Mouse (Mus musculus) inflammation-experienced regulatory T-cells, adult 6 months (primary cell): ENCODE results near the gene Ttll2. TPM values are rescaled to one million over a fixed set of nuclear protein-coding genes. Genes with fewer than 3 reads are reported as not detected.
"Not testable (repeated sequence)": the region's sequence is repeated elsewhere in the genome, so short reads cannot be mapped to it uniquely, and the experiment has no call there.

ENCODE experiments used
- ATAC-seq: one replicate; pipeline ENCODE4 v1.8.0; 2017
- polyA plus RNA-seq, 3 experiments: library from polyadenylated mRNA; unstranded; fragments of 100-300 nt; shearing (Covaris generic); gene quantifications; one replicate each; pipeline ENCODE4 v1.2.1; 2017

The Ttll2 gene
- polyA plus RNA-seq = not detected

DNA sequence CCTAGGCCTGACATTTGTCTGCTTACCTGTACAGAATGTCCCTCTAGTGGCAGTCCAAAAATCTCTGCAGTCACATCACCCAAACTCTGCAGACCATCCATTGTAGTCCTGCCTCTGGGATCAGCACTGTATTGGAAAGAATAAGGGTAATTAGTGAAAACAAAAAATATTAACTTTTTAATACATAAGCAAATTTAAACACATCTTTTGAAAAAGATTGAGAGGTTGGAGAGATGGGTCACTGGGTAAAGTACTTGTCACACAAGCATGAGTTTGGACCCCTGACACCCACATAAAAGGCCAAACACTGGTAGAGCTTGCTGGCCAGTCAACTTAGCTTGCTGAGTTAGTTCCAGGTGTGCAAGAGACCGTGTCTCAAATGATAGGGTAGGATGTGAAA is at the start of gene Ttll2:
Gene Ttll2, minus strand, starts transcription at position 101 of the 400 bp plus-strand sequence.
- not testable (repeated sequence) for ATAC-seq

GRCm38 (mm10) chr17:7399770-7400169 is 47.3 kb upstream of the Ttll2 start:
- ATAC-seq = not testable (repeated sequence)

DNA sequence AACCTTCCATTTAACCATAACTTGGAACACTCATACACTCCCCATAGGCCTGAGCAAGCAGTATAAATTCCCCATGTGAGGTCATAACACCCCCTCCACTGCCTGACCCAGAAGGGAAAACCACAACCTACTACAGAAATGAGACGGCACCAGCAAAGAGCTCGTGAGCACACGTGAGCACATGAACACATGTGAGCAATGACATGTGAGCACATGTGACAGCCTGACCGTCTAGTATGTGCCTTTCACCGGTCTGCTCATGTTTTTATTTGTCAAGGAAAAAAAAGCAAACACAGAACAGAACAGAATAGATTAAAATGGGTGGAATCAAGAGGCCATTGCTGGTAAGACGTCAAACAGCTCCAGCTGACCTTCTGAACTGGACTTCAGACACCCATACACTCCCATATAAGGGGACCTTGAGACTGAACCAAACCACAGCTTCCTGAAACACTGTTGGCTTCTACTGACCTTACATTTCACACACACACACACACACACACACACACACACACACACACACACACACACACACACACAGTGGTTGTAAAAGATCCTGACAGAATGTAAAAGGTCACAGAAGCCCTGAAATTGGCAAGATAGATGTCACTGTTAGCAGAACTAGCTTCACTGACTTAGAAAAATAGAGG is 45.8 kb upstream of the Ttll2 start:
- ATAC-seq = peak; percentile 69

DNA sequence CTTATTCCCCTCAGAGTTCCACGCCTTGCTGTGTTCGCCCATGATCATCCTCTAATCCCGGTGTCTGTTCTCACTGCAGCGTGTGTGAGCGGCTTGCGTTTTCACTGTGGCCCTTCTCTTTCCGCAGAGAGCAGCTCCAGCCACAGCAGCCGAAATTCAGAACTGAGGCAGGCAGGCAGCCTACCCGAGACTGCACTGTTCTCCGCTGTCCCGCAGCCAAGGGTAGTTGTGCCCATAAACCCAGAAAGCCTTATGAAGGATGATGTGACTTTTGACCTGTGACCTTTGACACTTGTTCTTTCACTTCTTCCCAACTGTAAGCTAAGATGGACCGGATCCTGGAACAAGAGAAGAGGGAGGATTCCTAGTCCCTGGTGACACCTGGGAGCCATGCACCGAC is 44.6 kb upstream of the Ttll2 start:
- ATAC-seq = not testable (repeated sequence)

DNA sequence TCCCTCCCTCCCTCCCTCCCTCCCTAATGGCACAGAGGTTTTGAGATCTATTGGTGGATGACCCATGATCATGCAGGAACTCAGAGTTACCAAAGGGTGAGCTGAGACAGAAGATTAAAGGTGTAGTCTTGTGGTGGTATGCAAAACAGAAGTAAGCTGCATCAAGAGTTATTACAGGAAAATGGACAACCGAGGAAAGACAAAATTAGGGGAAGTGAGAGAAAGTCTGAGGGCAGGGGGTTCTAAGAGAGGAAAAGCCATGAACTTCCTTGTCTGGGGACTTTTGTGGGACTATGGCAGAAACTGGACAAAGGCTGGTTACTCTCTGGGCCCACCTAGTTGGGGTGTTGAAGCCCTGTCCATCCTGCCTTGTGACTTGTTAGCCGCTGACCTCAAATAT is 43.8 kb upstream of the Ttll2 start:
- not testable (repeated sequence) for ATAC-seq

DNA sequence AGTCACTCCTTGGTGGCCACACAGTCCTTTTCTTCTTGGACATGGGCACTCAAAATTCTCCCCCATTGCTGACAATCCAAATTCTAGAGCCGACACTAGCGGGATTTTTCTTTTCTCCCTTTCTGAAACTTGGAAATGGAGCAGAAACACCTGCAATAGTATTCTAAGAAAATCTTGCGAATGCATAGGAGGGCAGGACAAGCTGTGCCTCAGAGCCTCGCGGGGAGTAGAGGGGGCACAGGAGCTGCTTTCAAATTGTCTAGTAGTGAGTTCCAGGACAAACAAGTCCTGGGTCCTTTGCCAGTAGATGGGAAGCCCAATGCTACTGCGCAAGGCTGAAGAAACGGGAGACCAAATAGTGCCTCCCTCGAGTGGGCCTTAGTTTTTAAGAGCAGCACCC is 43.2 kb upstream of the Ttll2 start:
- not testable (repeated sequence) for ATAC-seq

GRCm38 (mm10) chr17:7395116-7395515 is 42.6 kb upstream of the Ttll2 start:
- not testable (repeated sequence) for ATAC-seq

GRCm38 (mm10) chr17:7389898-7390297 is 37.4 kb upstream of the Ttll2 start:
- ATAC-seq = not testable (repeated sequence)

- ATAC-seq = not testable (repeated sequence)
Observed at GRCm38 (mm10) chr17:7388958-7389356, 36.5 kb upstream of the Ttll2 start.

GRCm38 (mm10) chr17:7388341-7388957 is 36.0 kb upstream of the Ttll2 start:
- ATAC-seq = not testable (repeated sequence)

GRCm38 (mm10) chr17:7386016-7386415 is 33.5 kb upstream of the Ttll2 start:
- not testable (repeated sequence) for ATAC-seq

DNA sequence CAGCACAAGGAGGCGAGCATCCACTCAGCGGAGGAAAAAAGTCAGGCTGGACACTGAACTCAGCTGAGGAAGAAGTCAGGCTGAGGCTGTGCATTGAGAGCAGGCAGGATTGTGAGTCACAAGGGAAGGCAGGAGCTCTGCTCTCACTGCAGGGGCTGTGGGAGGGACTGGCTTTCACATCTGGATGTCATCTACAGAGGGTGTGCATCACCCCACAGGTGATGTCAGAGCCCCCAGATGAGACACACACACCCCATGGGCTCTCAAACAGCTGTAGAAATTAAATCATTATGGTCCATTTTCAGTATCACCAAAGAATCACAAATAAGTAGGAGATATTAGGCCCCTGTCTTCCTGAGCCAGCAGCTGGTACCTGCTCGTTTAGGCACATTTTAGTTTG is 32.9 kb upstream of the Ttll2 start, which contains the start of gene Unc93a2:
Gene Unc93a2, minus strand, starts transcription at position 101 of the 400 bp plus-strand sequence.
- ATAC-seq = not testable (repeated sequence)

GRCm38 (mm10) chr17:7383167-7384143 is 31.0 kb upstream of the Ttll2 start:
- not testable (repeated sequence) for ATAC-seq

GRCm38 (mm10) chr17:7382711-7383110 is 30.2 kb upstream of the Ttll2 start:
- ATAC-seq = not testable (repeated sequence)

- ATAC-seq = not testable (repeated sequence)
Observed at GRCm38 (mm10) chr17:7377907-7378306, 25.4 kb upstream of the Ttll2 start.

GRCm38 (mm10) chr17:7376951-7377700 is 24.6 kb upstream of the Ttll2 start:
- ATAC-seq = not testable (repeated sequence)

DNA sequence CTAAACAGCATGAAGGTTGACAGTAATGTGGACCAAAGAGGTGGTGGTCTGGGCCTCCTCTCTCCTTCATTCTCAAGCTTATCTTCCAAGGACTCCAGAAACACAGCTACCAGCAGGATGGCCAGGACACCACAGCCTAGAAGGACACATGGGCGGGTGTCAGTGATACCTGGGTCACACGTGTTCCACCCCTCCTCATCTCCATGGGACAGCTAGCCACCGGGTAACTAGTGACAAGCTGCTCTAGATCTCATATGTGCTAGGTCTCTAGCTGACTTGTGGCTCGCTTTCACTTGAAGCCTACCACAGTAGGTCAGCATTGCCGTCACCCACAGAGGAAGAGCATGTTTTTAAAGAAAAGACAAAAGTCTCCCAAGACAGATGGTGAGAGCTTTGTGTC is 19.4 kb upstream of the Ttll2 start, which contains the start of gene Gm49630:
Gene Gm49630, minus strand, starts transcription at position 101 of the 400 bp plus-strand sequence.
- ATAC-seq = not testable (repeated sequence)

DNA sequence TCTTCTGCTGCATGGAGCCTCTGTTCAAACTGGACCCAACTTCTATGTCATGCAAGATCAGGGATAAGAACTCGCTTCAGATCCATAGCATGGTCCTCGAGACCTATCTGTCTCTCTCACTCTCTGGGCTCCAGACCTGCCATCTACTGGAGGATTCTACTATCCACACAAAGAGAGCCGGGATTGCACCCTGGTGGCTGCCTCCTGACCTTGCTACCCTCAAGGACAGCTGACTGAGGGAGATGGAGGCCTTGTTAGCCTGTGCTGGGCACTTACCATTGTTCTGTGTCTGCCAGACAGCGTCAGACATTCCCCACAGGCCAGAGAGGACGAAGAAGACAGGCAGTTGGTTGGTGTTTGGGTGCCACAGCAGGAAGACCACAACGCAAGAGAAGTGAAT is 16.9 kb upstream of the Ttll2 start:
- not testable (repeated sequence) for ATAC-seq

DNA sequence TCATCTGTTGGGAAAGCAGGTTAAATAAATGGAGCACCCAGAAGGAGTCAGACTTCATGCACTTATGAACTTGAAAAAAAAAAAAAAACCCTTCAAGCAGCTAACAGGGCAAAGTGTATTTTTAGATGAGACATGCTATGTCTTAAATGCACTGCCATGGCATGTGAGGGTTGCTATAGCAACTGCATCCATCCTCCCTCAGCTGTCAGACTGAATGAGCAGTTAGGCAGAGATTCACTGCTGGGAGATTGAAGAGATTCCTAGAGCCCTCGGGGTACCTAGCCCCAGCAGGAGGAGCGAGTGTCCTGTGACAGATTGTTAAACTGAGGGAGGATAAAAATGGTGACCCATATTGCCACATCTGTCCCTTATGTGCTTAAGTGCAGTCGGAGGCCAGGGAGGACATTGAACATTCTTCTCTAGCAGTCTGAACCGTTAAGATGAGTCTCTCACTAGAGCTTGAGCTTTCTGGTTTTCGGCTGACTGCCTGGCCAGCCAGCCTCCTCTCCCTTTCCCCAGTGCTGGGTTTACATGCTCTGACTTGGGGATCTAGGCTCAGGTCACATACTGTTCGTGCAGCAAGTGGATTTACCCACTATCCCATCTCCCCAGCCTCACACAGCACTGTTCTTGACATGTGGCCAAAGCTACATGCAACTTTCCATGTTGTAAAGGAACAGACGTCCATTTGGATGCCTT is 14.3 kb upstream of the Ttll2 start:
- not testable (repeated sequence) for ATAC-seq

DNA sequence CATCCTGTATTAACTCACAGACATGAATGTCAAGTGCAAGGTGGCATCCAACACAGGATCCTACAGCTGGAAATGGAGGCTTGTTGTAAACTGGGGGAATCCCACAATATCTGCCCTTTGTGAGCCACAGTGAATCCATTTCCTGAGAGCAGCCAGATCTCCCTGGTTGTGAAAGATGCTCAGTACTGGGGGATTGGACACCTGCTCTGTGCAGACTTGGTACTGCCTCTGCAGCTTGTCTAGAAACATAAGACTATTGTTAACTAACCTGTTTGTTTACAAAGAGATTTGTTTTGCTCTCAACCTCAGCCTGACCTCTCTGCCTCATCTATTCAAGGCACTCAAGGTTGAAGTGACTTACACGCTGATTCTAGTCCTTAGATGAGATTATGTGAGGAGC is 13.8 kb upstream of the Ttll2 start:
- ATAC-seq = not testable (repeated sequence)

- ATAC-seq = not testable (repeated sequence)
Observed at GRCm38 (mm10) chr17:7365615-7366014, 13.1 kb upstream of the Ttll2 start.
